ENCODE assay signal across 8 mouse cellular contexts in genomic region chr14:50785251-50785637, GRCm38 (mm10). TPM values are rescaled to one million over a fixed set of nuclear protein-coding genes. Genes with fewer than 3 reads are reported as not detected.
A peak's percentile ranks its signal among the peaks of the same experiment; 100 is the strongest.
DNase-seq lines count a peak whose midpoint lies in the region; ATAC-seq lines count a peak whose summit lies in the region.

Ttc5 (minus strand) TSS chr14:50785519.

- ATAC-seq in inflammation-experienced regulatory T-cells, adult 6 months = peak; percentile 97
- ATAC-seq in megakaryocyte-erythroid progenitor cell, adult 5-6 weeks (replicated peaks; ENCODE audit: low FRiP score, low TSS enrichment, poor library complexity, severe bottlenecking) = peak; percentile 97

- intact Hi-C loops in gastrocnemius, postnatal 14 days (cut with DNase I; ENCODE audit: low total_unique reads) = no loop called here
- intact Hi-C loops in left cerebral cortex, postnatal 10 days (cut with DNase I) = loop anchor here (10.0 kb wide), 1 partner anchor 920 kb away; no protein-coding TSS in a partner anchor

- peak; percentile 89 to 97 for DNase-seq in adrenal gland, adult (ENCODE audit: inconsistent age in 2 of 2, low spot score in 1 of 2)
- peak; percentile 94 for DNase-seq in embryo, embryonic 10.5 days (ENCODE audit: low spot score)
- peak; percentile 87 for DNase-seq in gastrocnemius, postnatal 14 days
- peak; percentile 86 to 88 for DNase-seq in left cerebral cortex, postnatal 10 days (ENCODE audit: extremely low spot score in 1 of 2, low spot score in 2 of 2)
- DNase-seq in right cerebral cortex, postnatal 25 days = peak; percentile 84
- peak; percentile 80 to 86 for DNase-seq in urinary bladder, postnatal 4 days (ENCODE audit: low spot score in 2 of 2)

RNA-seq across cellular contexts. Expression of gene Ttc5, which starts in this region (rescaled TPM):
- 10 to 100 TPM; 12.0 to 12.3 TPM for total RNA-seq in gastrocnemius, postnatal 14 days (2021)
- 100 to 1,000 TPM in 2 of 3 experiments, 10 to 100 TPM in 1; 98.6 to 131 (median 123) TPM for polyA plus RNA-seq in inflammation-experienced regulatory T-cells, adult 6 months (2017; shearing (Covaris generic))
- 10 to 100 TPM; 67.9 to 70.9 TPM for total RNA-seq in left cerebral cortex, postnatal 10 days (2021)
- total RNA-seq in megakaryocyte-erythroid progenitor cell, adult 5-6 weeks (2014; fragmentation: Nextera tagmentation) = 25.4 and 29.8 TPM in 2 replicates
- 25.4 and 36.3 TPM in 2 replicates for total RNA-seq in megakaryocyte-erythroid progenitor cell, adult 5-6 weeks (2017)

Comparison
In these comparisons a context has a peak if more than half of its experiments do, and no peak if none do; other contexts are left out.
1. Peak in every context shown above with its lines: DNase-seq and ATAC-seq.